7 mouse cellular contexts compared by ENCODE assay signal in the genomic region with DNA sequence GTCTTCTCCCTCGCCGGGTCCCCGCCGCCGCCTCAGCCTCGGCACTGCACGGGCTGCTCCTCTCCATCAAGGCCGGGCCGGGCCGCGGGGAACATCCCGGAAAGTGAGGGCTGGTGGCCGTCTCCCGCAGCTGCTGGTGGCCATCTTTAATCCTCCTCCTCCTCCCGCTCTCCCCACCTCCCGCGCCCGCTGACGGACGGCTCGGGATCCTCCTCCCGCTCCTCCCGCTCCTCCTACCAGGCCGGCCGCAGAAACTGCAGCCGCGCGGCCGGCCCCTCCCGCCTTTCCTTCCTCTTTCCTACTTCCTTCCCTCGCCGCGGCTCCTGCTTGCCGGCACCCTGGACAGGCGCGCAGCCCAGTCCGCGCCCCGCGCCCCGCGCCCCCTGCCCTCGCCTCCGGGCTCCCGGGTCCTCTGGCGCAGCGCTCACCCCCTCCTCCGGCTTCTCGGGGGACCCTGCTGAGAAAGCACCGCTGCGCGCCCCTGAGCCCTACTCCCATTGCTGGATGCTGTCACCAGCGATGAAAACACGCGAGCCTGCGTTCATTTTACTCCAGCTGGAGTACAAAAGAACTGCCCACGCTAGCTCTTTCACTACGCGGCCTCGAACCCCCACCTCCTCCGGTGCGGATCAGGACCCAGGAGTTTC. TPM values are rescaled to one million over a fixed set of nuclear protein-coding genes. Genes with fewer than 3 reads are reported as not detected.
DNase-seq lines count a peak whose midpoint lies in the region; ATAC-seq and TF ChIP-seq lines count a peak whose summit lies in the region.

Wdfy3 (minus strand) TSS at position 155 of the 647 bp plus-strand sequence.

- no peaks in the 10 kb centered on the region for H3K9me3 ChIP-seq in erythroblast, embryonic 14.5 days (ENCODE audit: control insufficient read depth, low read length)
- no peaks in the 10 kb centered on the region for H3K9me3 ChIP-seq in heart, embryonic 11.5 days (replicated peaks; ENCODE audit: control insufficient read depth, low read length)
- H3K9me3 ChIP-seq in kidney, postnatal 0 days (replicated peaks; ENCODE audit: low read length), result no peaks in the 10 kb centered on the region
- H3K9me3 ChIP-seq in midbrain, postnatal 0 days (ENCODE audit: low read length), result no peaks in the 10 kb centered on the region

- 0 out of 2 replicates have a peak, but pooled peaks cover 3% of the 10 kb centered on the region for H3K4me1 ChIP-seq in brown adipose tissue, adult 24 weeks (ENCODE audit: control insufficient read depth, insufficient read depth, insufficient read length, low read length)
- peaks cover 23% of the 10 kb centered on the region for H3K4me1 ChIP-seq in erythroblast, embryonic 14.5 days (ENCODE audit: control insufficient read depth)
- 0 out of 2 replicates have a peak, but pooled peaks cover 8% of the 10 kb centered on the region for H3K4me1 ChIP-seq in heart, embryonic 11.5 days (ENCODE audit: control insufficient read depth, insufficient read depth, low read length)
- peaks cover 3% of the 10 kb centered on the region; the same call in 1 of the 2 replicates for H3K4me1 ChIP-seq in kidney, postnatal 0 days (replicated peaks; ENCODE audit: insufficient read depth, low read length)
- peaks cover 15% of the 10 kb centered on the region; the same call in 1 of the 2 replicates for H3K4me1 ChIP-seq in midbrain, postnatal 0 days (ENCODE audit: insufficient read depth, low read length)

- peak within 1 kb of the TSS; percentile 100 for H3K4me3 ChIP-seq in brown adipose tissue, adult 24 weeks (ENCODE audit: insufficient read depth, low read depth, low read length)
- H3K4me3 ChIP-seq in erythroblast, embryonic 14.5 days (replicated peaks), result peak within 1 kb of the TSS; percentile 93
- peak within 1 kb of the TSS; percentile 87 for H3K4me3 ChIP-seq in heart, embryonic 11.5 days (ENCODE audit: low read depth, low read length)
- H3K4me3 ChIP-seq in kidney, postnatal 0 days (replicated peaks; ENCODE audit: low read depth, low read length), result peak within 1 kb of the TSS; percentile 99
- H3K4me3 ChIP-seq in midbrain, postnatal 0 days (ENCODE audit: low read depth, low read length), result peak within 1 kb of the TSS; percentile 91

- H3K36me3 ChIP-seq in erythroblast, embryonic 14.5 days (ENCODE audit: control insufficient read depth), result peaks cover 7% of the 10 kb centered on the region; the same call in 1 of the 2 replicates
- peaks cover 4% of the 10 kb centered on the region; the same call in 1 of the 2 replicates for H3K36me3 ChIP-seq in heart, embryonic 11.5 days (ENCODE audit: control insufficient read depth, insufficient read depth, low read length)
- no peaks in the 10 kb centered on the region for H3K36me3 ChIP-seq in kidney, postnatal 0 days (ENCODE audit: insufficient read depth, low read length)
- no peaks in the 10 kb centered on the region; the same call in 1 of the 2 replicates for H3K36me3 ChIP-seq in midbrain, postnatal 0 days (ENCODE audit: insufficient read depth, low read length)

- DNase-seq in kidney, postnatal 0 days (ENCODE audit: low spot score), result peak; percentile 97
- DNase-seq in liver, result peak; percentile 89
- peak; percentile 93 for DNase-seq in midbrain, postnatal 0 days (ENCODE audit: low spot score)
- peak; percentile 34 to 42 for DNase-seq in spleen, postnatal 14 days (ENCODE audit: low spot score in 2 of 2)

- peak within 1 kb of the TSS; percentile 84 for H3K4me2 ChIP-seq in heart, embryonic 11.5 days
- H3K4me2 ChIP-seq in kidney, postnatal 0 days (ENCODE audit: low read length), result peak within 1 kb of the TSS; percentile 86
- peak within 1 kb of the TSS; percentile 56 for H3K4me2 ChIP-seq in midbrain, postnatal 0 days (ENCODE audit: low read depth, low read length, poor library complexity, severe bottlenecking)

- peak; percentile 22; the same call in 1 of the 2 replicates for TF ChIP-seq CTCF in kidney, postnatal 0 days (IDR thresholded peaks at IDR 0.05; ENCODE audit: low read depth)
- TF ChIP-seq CTCF in midbrain, postnatal 0 days (IDR thresholded peaks at IDR 0.05), result peak; percentile 17; the same call in 1 of the 2 replicates

- H3K9ac ChIP-seq in heart, embryonic 11.5 days (ENCODE audit: low read depth, low read length), result peak within 1 kb of the TSS; percentile 96
- H3K9ac ChIP-seq in kidney, postnatal 0 days (ENCODE audit: low read depth, low read length), result peak within 1 kb of the TSS; percentile 98
- peak within 1 kb of the TSS; percentile 100 for H3K9ac ChIP-seq in midbrain, postnatal 0 days (replicated peaks; ENCODE audit: low read length, poor library complexity, severe bottlenecking)

- H3K27ac ChIP-seq in brown adipose tissue, adult 24 weeks (replicated peaks; ENCODE audit: low read depth, low read length), result peak within 1 kb of the TSS; percentile 89
- peak within 1 kb of the TSS; percentile 89 for H3K27ac ChIP-seq in heart, embryonic 11.5 days (ENCODE audit: low read depth, low read length)
- H3K27ac ChIP-seq in kidney, postnatal 0 days, result peak within 1 kb of the TSS; percentile 97
- H3K27ac ChIP-seq in midbrain, postnatal 0 days (ENCODE audit: low read depth, low read length), result peak within 1 kb of the TSS; percentile 99

- WGBS in heart, embryonic 11.5 days (ENCODE audit: insufficient replicate concordance), result under 1% methylated on average over 35 of the region's 62 CpGs
- 2% methylated on average over 55 of the region's 62 CpGs for WGBS in kidney, postnatal 0 days
- under 1% methylated on average over 46 of the region's 62 CpGs for WGBS in midbrain, postnatal 0 days

- peaks cover 23% of the 10 kb centered on the region for H3K27me3 ChIP-seq in erythroblast, embryonic 14.5 days (ENCODE audit: control insufficient read depth)
- H3K27me3 ChIP-seq in heart, embryonic 11.5 days (ENCODE audit: control insufficient read depth, insufficient read depth, low read length), result no peaks in the 10 kb centered on the region
- no peaks in the 10 kb centered on the region for H3K27me3 ChIP-seq in kidney, postnatal 0 days (ENCODE audit: insufficient read depth, low read length)
- H3K27me3 ChIP-seq in midbrain, postnatal 0 days (ENCODE audit: insufficient read depth, low read length), result no peaks in the 10 kb centered on the region

- peak; percentile 89 for ATAC-seq in heart, embryonic 11.5 days (replicated peaks; ENCODE audit: insufficient number of reproducible peaks, low FRiP score, low TSS enrichment)
- peak; percentile 93 for ATAC-seq in kidney, postnatal 0 days (replicated peaks; ENCODE audit: low FRiP score, low read depth)
- ATAC-seq in midbrain, postnatal 0 days (ENCODE audit: low FRiP score), result peak; percentile 91

RNA-seq across cellular contexts. Expression of gene Wdfy3, which starts in this region (rescaled TPM):
- 8.2 and 9.1 TPM in 2 replicates for polyA plus RNA-seq in brown adipose tissue, adult 24 weeks (2012; ENCODE audit: insufficient read depth, insufficient read length, missing spikeins)
- polyA plus RNA-seq in erythroblast, embryonic 14.5 days (2012), result 0.18 and 0.23 TPM in 2 replicates
- 11.8 and 14.3 TPM in 2 replicates for polyA plus RNA-seq in heart, embryonic 11.5 days (2014; fragmentation: Nextera tagmentation; extraction: Ambion mirVana)
- polyA plus RNA-seq in kidney, postnatal 0 days (2015; fragmentation: Nextera tagmentation; extraction: Ambion mirVana), result 15.1 and 16.3 TPM in 2 replicates
- total RNA-seq in midbrain, postnatal 0 days (2014; rRNA removed), result 87.9 and 89.2 TPM in 2 replicates
- polyA plus RNA-seq in midbrain, postnatal 0 days (2015; fragmentation: Nextera tagmentation; extraction: Ambion mirVana), result 17.1 and 18.2 TPM in 2 replicates

Comparison
In these comparisons a context has a peak if more than half of its experiments do, and no peak if none do; other contexts are left out.
1. Peak in every context shown above with its lines: DNase-seq, ATAC-seq, H3K4me3 ChIP-seq and H3K27ac ChIP-seq.
2. DNase-seq: peak in every context shown above with its lines; median percentile 97 in kidney, postnatal 0 days; 93 in midbrain, postnatal 0 days; 89 in liver; 38 in spleen, postnatal 14 days.